Mouse (Mus musculus): ENCODE results near the gene Acot12. TPM values are rescaled to one million over a fixed set of nuclear protein-coding genes. Genes with fewer than 3 reads are reported as not detected.

The Acot12 gene
- total RNA-seq (2023): not detected

GRCm38 (mm10) chr13:91741280-91742047 is at the start of gene Acot12:
Gene Acot12 (plus strand): TSS chr13:91741512.

GRCm38 (mm10) chr13:91807155-91807839 is 66.0 kb downstream of the Acot12 start, which contains the start of gene Zcchc9:
Gene Zcchc9 (minus strand): TSS chr13:91807705.

Other genes starting within 250 kb of the Acot12 start
- 48.2 TPM for gene Zcchc9, start 66.2 kb downstream of the Acot12 start, total RNA-seq (2023)
- not detected for gene Ckmt2, start 135.4 kb downstream of the Acot12 start, total RNA-seq (2023)

Measured in CD4-positive naive resting alpha-beta T cell, adult 57 days (primary cell).